Mouse (Mus musculus) stomach, postnatal 0 days (tissue): ENCODE measurements around the gene Rsg1.

Source experiments
- CTCF ChIP-seq: IDR thresholded peaks from 2 replicates; pipeline ENCODE4 v1.5.1; 2016; ENCODE audit warnings: antibody characterized with exemption, low read depth, mild to moderate bottlenecking, moderate library complexity
- EP300 ChIP-seq: optimal IDR thresholded peaks from 2 replicates; pipeline ENCODE3; 2016; ENCODE audit warnings: antibody characterized with exemption

GRCm38 (mm10) chr4:141240617-141241016, 26.9 kb downstream of the Rsg1 start:
- TF ChIP-seq EP300 (no peak), CTCF (no peak)
